Mouse (Mus musculus): ENCODE results near the gene Fam214a. TPM values are rescaled to one million over a fixed set of nuclear protein-coding genes. Genes with fewer than 3 reads are reported as not detected.

Gene Fam214a
- total RNA-seq, 2 experiments from 2014 or later = 45.3 to 52.1 TPM

- DNase-seq (ENCODE audit: extremely low spot score in 1 of 2, low spot score in 1 of 2) = no peak
These were observed 69.9 kb downstream of the Fam214a start for GRCm38 (mm10) chr9:75022546-75022945.

GRCm38 (mm10) chr9:75023150-75023894, 70.6 kb downstream of the Fam214a start:
- no peak for DNase-seq (ENCODE audit: extremely low spot score in 1 of 2, low spot score in 1 of 2)

- DNase-seq (ENCODE audit: extremely low spot score in 1 of 2, low spot score in 1 of 2) = no peak
These were observed 71.4 kb downstream of the Fam214a start for GRCm38 (mm10) chr9:75024089-75024488.

GRCm38 (mm10) chr9:75025689-75026088, 73.0 kb downstream of the Fam214a start:
- DNase-seq (ENCODE audit: extremely low spot score in 1 of 2, low spot score in 1 of 2) = no peak

- no peak for DNase-seq (ENCODE audit: extremely low spot score in 1 of 2, low spot score in 1 of 2)
These were observed 79.7 kb downstream of the Fam214a start for GRCm38 (mm10) chr9:75032408-75032807.

- DNase-seq (ENCODE audit: extremely low spot score in 1 of 2, low spot score in 1 of 2) = no peak
These were observed 80.5 kb downstream of the Fam214a start for GRCm38 (mm10) chr9:75033141-75033540.

GRCm38 (mm10) chr9:75034691-75035090, 82.0 kb downstream of the Fam214a start:
- no peak for DNase-seq (ENCODE audit: extremely low spot score in 1 of 2, low spot score in 1 of 2)

GRCm38 (mm10) chr9:75035944-75036343, 83.3 kb downstream of the Fam214a start:
- no peak for DNase-seq (ENCODE audit: extremely low spot score in 1 of 2, low spot score in 1 of 2)

GRCm38 (mm10) chr9:75037451-75038356, 85.0 kb downstream of the Fam214a start, which contains the start of gene Arpp19:
Gene Arpp19 (plus strand): TSS chr9:75037614.
- DNase-seq (ENCODE audit: extremely low spot score in 1 of 2, low spot score in 1 of 2) = peak; percentile 66 to 72

- DNase-seq (ENCODE audit: extremely low spot score in 1 of 2, low spot score in 1 of 2) = no peak
These were observed 85.6 kb downstream of the Fam214a start for GRCm38 (mm10) chr9:75038357-75038688.

GRCm38 (mm10) chr9:75040566-75040965, 87.9 kb downstream of the Fam214a start:
- DNase-seq (ENCODE audit: extremely low spot score in 1 of 2, low spot score in 1 of 2) = no peak

GRCm38 (mm10) chr9:75041840-75042525, 89.3 kb downstream of the Fam214a start:
- DNase-seq (ENCODE audit: extremely low spot score in 1 of 2, low spot score in 1 of 2) = no peak

GRCm38 (mm10) chr9:75043191-75043590, 90.5 kb downstream of the Fam214a start:
- no peak for DNase-seq (ENCODE audit: extremely low spot score in 1 of 2, low spot score in 1 of 2)

GRCm38 (mm10) chr9:75047079-75047478, 94.4 kb downstream of the Fam214a start:
- no peak for DNase-seq (ENCODE audit: extremely low spot score in 1 of 2, low spot score in 1 of 2)

- DNase-seq (ENCODE audit: extremely low spot score in 1 of 2, low spot score in 1 of 2) = no peak
These were observed 96.4 kb downstream of the Fam214a start for GRCm38 (mm10) chr9:75049100-75049499.

GRCm38 (mm10) chr9:75050003-75050402, 97.3 kb downstream of the Fam214a start:
- peak; percentile 30 to 62 for DNase-seq (ENCODE audit: extremely low spot score in 1 of 2, low spot score in 1 of 2)

- DNase-seq (ENCODE audit: extremely low spot score in 1 of 2, low spot score in 1 of 2) = no peak
These were observed 99.2 kb downstream of the Fam214a start for GRCm38 (mm10) chr9:75051841-75052240.

- no peak for DNase-seq (ENCODE audit: extremely low spot score in 1 of 2, low spot score in 1 of 2)
These were observed 102.4 kb downstream of the Fam214a start for GRCm38 (mm10) chr9:75055046-75055445.

GRCm38 (mm10) chr9:75064678-75065331, 112.1 kb downstream of the Fam214a start:
- DNase-seq (ENCODE audit: extremely low spot score in 1 of 2, low spot score in 1 of 2) = no peak

- no peak for DNase-seq (ENCODE audit: extremely low spot score in 1 of 2, low spot score in 1 of 2)
These were observed 117.9 kb downstream of the Fam214a start, which contains the start of gene Myo5a for GRCm38 (mm10) chr9:75070457-75071028. Gene Myo5a (plus strand): TSS chr9:75071015.

Data from layer of hippocampus, postnatal 25 days (tissue).